Mouse (Mus musculus) adrenal gland, adult 2 months (tissue): ENCODE measurements at regions not wholly inside any gene's neighbourhood (a gene's known extent, or its start where the extent isn't known, plus 50 kb on each side); places are given as distances from the start of the nearest gene placed in this dataset.

Source experiments
- DNase-seq: peaks from one replicate; pipeline ENCODE4 v3.0.0; 2021

- no peak for DNase-seq
Measured at GRCm38 (mm10) chr7:110679916-110680315, 52.5 kb downstream of the Adm start.

GRCm38 (mm10) chr7:110682911-110683310 lies 55.5 kb downstream of the Adm start:
- DNase-seq = no peak

GRCm38 (mm10) chr7:110688884-110689681 lies 61.6 kb downstream of the Adm start:
- peak; percentile 79 for DNase-seq

GRCm38 (mm10) chr7:110690241-110690640 lies 62.8 kb downstream of the Adm start:
- no peak for DNase-seq

GRCm38 (mm10) chr7:110690856-110691255 lies 63.4 kb downstream of the Adm start:
- peak; percentile 82 for DNase-seq

- no peak for DNase-seq
Measured at GRCm38 (mm10) chr7:110694262-110694661, 66.8 kb downstream of the Adm start.

- DNase-seq = peak; percentile 71
Measured at GRCm38 (mm10) chr7:110695729-110696128, 68.3 kb downstream of the Adm start.

GRCm38 (mm10) chr7:110698211-110699153 lies 69.5 kb upstream of the Ampd3 start:
- peak; percentile 87 for DNase-seq

GRCm38 (mm10) chr7:110699596-110699995 lies 68.4 kb upstream of the Ampd3 start:
- no peak for DNase-seq

- no peak for DNase-seq
Measured at GRCm38 (mm10) chr7:110701681-110702413, 66.2 kb upstream of the Ampd3 start.

- peak; percentile 61 for DNase-seq
Measured at GRCm38 (mm10) chr7:110702414-110702783, 65.6 kb upstream of the Ampd3 start.

GRCm38 (mm10) chr7:110705311-110706000 lies 62.5 kb upstream of the Ampd3 start:
- no peak for DNase-seq

GRCm38 (mm10) chr7:110706001-110706695 lies 61.9 kb upstream of the Ampd3 start:
- no peak for DNase-seq

GRCm38 (mm10) chr7:110706696-110707087 lies 61.3 kb upstream of the Ampd3 start:
- DNase-seq = no peak

GRCm38 (mm10) chr7:110708116-110708515 lies 59.9 kb upstream of the Ampd3 start:
- peak; percentile 62 for DNase-seq

GRCm38 (mm10) chr7:110708781-110709180 lies 59.2 kb upstream of the Ampd3 start:
- no peak for DNase-seq

- no peak for DNase-seq
Measured at GRCm38 (mm10) chr7:110709606-110710005, 58.4 kb upstream of the Ampd3 start.

GRCm38 (mm10) chr7:110710256-110710962 lies 57.6 kb upstream of the Ampd3 start:
- no peak for DNase-seq

- DNase-seq = no peak
Measured at GRCm38 (mm10) chr7:110713661-110714060, 54.3 kb upstream of the Ampd3 start.

GRCm38 (mm10) chr7:110715110-110715509 lies 52.9 kb upstream of the Ampd3 start:
- DNase-seq = no peak
